Mouse (Mus musculus) right cerebral cortex, postnatal 36 days (tissue): Measurements from ENCODE around the gene Fkrp.

Experiments
- DNase-seq, 2 experiments: peaks; one replicate each; pipeline ENCODE4 v3.0.0; 2022; ENCODE audit warnings: low spot score in 2 of 2, mixed read lengths in 1 of 2

The Fkrp gene

DNA sequence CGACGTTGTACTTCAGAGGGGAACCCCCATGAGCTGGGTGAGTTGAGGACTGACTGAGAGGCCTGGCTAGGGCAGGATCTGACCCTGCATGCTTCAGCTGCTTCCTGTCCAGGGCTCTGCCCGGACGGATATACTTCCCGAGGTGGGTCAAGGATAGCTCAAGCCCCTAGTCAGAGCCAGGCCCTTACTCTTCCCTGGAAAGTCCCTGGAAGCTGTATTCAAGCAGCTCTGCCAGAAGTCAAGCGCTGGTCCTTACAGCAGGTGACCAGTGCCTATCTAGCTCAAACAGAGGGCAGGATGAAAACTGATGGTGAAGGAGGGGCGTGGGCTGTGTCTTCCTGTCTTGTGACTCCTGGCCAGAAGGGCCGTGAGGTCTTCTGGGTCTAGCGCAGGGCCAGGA is 13.9 kb upstream of the Fkrp start:
- DNase-seq = no peak

DNA sequence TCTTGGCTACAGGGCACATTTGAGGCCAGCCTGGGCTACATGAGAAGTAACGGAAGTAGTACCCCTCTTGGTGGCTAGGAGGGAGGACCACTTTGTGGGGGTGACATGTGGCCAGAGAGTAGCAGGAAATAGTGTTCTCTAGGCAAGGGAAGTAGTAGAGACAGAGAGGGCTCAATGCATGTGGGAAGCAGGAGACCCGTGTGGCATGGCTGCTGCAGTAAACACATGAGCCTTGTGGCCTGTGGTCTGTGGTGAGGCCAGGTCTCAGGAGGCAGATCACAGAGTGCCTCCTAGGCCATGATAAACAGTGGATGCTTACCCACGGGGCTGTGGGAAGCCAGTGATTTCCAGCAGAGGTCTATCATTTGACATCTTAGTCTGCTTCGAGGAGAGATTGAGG is 10.7 kb upstream of the Fkrp start:
- DNase-seq = no peak

DNA sequence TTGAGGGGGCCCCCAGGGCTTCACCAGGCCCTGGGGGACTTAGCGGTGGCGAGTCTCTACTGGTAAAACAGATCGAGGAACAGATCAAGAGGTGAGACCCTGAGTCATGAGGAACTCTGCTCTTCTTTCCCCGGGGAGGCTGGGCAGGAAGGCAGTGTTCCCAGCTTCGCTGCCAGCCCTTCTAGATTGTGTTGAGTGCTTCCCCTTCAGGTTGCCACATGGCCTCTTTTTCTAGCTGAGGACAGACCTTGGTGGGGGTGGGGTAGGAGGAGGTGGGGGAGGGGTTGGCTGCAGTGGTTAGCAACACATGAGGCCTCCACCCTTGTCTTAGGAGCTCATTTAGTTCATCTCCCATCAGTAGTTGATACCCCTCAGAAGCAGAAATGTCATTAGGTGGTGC is 10.0 kb upstream of the Fkrp start:
- no peak for DNase-seq

DNA sequence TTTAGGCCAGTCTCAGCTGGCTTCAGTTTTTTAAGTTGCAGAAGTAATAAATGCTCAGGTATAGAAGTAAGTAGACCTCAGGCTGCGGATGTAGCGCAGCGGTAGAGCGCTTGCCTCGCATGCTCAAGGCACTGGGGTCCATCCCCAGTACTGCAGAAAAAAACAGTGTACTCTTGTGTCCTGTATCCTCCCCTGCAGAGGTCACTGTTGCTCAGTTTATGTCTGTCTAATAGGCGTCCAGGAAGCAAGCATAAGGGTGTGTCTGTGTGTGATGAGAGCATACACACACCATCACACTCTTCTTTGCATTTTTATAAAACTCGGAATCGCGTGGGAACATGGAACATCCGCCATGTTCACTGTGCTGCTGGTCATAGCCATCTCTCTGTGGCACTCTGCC is 9.3 kb upstream of the Fkrp start:
- no peak for DNase-seq

DNA sequence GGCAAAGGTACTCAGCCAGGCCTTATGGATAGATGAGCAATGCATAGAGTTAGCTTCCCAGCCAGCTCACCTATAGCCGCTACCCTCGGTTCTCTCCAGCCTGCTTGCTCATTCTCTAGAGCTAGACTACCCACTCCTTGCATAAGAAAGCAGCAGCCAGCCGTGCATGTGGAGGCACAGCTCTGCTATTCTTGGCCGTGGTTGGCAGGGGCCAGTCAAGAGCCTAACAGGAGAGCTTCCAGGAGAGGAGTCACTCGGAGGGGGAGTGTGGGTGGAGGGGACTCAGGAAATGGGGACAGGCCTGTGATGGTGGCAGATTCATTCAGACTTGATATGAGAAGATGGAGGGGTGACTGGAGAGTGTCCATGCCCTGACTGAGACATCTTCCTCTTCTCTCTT is 7.2 kb upstream of the Fkrp start:
- DNase-seq = peak; percentile 86 to 95

DNA sequence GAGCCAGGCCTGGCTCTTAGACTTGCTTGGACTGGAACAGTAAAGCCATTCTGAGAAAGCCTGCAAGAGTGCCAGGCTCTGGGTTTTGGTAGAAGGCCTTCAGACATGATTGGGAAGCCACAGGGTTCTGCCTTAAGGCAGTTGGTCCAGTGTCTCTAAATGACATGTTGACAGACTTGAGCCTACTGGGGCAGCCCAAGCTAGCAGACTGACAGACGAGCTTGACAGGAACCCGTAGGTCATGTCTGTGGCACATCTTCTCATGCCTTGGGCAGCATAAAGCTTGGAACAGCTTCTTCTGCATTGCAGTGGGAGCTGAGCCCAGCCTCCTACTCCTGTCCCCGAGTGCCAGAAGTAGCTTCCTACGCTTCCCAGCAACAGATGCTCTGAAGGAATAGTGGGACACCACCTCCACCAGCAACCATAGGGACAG is 5.2 kb upstream of the Fkrp start:
- peak; percentile 80 to 89 for DNase-seq

DNA sequence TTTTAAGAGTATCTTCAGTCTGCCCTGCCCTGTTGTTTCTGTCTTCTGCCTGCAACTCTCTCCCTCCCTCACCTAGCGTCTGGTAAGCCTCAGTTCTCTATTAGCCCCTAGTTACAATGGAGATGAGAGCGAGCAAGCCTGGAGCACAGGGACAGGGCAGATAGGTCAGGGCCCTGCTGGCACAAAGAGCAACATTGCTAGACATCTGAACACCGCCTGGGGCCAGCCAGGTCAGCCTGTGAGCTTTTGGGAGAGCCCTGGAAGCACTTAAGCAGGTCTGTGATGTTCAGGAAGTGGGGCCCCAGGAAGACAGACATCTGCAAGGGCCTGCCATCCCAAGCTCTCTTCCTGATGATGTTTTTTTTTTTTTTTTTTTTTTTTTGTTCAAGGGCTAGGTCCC is 4.6 kb upstream of the Fkrp start:
- DNase-seq = no peak

DNA sequence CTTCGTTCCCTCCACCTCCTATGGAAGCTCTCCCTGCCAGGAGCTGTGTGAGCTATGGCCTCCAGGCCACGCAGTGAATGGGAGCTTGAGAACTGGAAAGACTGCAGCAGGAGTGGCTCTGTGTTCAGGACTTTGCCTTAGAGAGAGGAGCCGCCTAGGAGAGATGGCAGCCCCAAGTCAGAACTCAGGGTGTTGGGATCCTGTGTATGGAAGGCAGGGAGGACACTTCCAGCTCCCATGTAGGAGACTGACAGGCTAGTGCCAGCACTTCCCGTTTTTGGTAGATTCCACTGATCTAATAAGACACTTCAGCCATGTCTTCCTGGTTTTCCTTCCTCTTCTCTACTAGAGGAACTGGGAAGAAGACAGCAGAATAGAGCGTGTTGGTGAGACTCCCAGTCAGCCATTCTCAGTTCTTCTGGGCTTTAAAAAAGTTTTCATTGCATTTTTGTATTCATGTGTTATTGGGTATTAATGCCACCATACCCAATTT is 3.8 kb upstream of the Fkrp start:
- DNase-seq = no peak

DNA sequence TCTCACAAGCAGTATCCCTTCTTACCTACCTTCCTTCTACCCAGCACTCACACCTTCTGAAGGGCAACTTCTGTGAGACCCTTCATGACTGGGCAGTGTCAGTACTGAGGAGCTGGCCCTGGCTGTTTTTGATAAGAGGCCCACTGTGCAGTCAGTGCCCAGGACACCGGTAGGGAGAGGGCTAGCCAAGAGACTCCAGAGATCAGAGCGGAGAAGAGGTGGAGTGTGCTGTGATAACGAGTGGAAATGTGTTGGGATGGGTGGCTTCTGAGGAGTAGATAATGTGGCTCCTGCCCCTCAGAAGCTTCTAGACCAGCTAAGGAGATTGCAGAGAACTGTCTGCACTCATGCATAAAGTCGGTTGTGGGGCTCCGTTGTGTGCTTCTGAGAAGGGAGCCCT is 3.3 kb upstream of the Fkrp start:
- no peak for DNase-seq

DNA sequence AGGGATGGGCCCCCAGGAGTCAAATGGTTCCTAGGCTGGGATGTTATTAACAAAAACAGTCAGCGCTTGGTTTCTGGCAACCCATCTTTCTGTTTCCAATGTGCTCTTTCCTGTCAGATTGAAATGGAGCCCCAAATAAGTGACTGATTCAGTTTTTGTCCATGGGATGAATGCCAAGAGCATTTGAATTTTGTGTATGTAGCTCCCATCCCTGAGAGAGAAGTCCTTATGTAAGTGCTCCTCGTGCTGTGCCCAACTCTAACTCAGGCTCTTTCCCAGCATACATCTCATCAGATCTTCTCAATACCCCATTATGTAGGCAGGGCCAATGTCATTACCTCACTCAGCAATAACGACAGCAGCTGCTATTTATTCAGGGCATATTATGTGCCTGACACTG is 1.2 kb upstream of the Fkrp start:
- DNase-seq = peak in 1 of 2 experiments; percentile 71

DNA sequence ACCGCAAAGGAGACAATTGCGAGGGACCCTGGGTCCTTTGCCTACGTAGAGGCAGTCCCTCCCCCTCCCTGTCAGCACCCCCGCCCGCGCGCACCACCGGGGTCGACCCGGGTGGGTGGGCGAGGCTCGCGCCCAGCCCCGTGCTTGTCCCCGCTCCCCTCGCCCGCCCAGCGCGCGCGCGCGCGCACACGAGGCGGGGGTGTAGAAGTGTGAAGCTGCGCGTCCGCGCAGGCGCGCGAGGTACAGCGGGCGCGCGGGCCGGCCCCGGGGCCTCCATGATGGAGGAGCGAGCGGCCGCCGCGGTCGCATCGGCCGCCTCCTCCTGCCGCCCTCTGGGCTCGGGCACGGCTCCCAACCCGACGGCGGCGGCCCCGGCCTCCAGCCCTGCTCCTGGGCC is 456 bp downstream of the Fkrp start:
- DNase-seq = peak; percentile 66 to 74

DNA sequence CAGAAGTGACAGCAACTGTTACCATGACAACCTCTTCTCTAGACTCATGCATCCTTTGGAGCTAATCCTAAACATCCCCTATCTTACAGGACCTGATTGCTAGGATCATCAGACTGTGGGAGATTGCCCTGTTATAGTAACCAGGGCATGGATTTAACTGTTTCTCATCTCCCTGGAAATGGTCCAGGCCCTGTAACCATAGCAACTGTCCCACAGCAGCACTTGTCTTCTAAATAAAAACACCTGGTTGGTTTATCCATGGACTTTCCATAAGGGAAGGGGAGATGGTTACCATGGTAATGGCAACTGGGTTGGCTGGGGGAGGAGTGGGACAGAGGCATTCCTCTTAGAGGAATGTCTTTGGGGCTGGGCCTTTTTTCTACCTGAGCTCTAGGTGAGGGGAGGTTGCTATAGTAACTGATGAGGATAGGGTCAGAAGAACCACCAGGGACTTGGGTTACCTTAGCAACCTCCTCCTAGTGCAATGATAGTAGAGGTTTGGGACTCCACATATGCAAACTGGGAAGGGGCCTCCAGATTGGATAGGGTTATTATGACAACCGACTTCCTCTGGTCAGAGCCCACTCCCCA is 1.1 kb downstream of the Fkrp start, which contains the start of gene Strn4:
TSS of gene Strn4 (plus strand) at position 539 of the 591 bp plus-strand sequence.
- no peak for DNase-seq

DNA sequence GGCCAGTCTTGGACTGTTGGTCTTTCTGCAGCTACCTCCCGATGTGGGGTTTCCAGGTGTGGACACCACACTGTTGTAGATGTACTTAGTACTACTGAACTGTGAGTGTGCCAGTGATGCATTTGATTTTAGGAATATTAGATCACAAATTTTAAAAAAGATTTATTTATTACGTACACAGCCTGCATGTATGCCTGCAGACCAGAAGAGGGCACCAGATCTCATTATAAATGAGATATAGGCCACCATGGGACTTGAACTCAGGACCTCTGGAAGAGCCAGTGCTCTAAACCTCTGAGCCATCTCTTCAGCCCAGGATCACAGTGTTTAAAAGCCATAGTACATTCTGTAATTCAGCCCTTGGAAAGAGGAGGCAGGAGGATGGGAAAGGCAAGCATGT is 4.0 kb downstream of the Fkrp start:
- DNase-seq = no peak

DNA sequence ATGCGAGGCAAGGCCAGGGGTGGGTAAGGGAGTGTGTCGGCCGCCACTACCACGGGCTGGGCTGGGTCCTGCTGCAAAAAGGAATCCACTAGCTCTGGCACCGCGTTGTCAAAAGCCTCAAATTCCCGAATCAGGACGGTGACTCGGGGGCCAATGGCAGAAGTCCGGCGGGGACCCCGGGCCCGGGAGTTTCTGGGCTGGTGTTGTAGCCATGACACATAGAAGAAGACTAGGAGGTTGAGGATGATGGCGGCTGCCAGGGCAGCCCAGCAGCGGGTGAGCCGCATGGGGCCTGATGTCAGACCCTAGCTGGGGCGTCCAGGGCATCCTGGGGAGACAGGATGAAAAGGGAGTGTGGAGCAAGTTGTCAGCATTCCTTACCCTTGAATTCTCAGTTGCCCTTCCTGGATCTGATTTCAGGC is 4.9 kb downstream of the Fkrp start:
- no peak for DNase-seq

DNA sequence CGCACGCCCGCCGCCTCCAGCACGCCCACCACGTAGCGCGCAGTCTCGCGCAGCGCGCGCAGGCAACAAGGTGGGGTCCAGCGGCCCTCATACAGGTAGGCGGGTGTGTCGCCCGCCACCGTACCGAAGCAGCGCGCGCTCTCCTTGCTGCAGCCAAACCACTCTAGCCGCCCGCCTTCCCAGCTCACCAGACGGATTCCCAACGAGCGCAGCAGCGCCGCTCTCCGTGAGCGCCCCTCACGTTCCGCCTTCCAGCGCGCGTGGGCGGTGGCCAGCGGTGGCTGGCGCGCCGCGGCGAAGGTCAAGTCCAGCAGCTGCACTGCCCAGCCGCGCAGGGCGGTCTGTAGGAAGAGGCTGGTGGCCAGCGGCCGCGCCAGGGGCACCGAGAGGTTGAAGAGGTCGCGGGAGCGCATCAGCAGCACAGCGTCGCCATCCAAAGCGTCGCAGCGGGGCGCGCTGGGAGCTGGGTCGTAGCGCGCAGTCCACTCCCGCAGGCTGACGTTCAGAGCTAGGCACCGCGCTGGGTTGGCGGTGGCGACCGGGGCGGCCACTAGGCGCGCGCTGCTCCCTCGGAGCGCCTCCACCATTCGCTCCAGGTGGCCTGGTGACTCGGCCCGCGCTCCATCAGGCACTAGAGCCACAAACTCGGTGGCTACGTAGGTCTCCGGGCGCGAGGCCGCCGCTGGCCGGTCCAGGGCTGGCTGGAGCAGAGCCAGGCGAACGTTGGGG is 5.4 kb downstream of the Fkrp start:
- peak; percentile 59 to 63 for DNase-seq

DNA sequence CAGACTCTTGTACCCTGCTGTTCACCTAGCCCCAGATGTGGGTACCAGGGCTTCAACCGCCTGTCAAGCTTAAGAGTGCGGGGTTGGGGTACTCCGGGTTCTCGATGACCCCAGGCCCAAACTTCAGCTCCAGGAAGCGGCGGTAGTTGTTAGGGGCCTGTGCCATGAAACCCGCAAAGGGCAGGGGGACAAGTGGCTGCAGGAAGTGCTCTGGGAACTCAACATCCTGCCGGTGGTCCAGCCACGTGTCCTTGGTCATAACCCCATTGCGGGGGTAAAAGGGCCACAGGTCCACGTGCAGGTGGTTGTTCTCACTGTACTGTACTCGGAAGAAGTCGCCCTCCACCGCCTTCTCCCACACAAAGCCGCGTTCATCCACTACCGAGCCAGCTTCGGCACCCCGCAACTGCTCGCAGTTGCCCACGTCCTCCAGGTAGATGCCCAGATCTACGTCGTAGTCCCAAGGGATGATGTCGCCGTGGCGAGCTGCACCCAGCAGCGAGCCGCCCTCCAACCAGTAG is 6.1 kb downstream of the Fkrp start:
- no peak for DNase-seq

DNA sequence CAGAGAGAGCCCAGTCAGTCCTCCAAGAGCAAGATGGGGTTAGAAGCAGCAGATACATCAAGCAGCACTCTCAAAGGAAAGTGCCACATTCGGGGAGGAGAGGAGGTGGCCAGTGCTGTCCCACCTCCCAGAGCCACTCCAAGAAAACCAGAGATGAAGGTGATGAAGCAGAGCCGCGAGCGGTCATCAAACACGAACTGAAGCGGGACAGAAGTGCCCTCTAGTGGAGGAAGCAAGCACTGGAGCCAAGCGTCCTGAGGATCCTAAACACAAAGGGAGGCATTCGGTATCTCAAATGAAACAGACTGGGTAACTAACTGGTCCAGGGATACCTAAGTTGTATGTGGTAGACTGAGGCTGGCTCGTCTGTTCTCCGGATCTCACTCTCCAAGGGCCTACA is 6.8 kb downstream of the Fkrp start:
- peak; percentile 68 to 71 for DNase-seq

DNA sequence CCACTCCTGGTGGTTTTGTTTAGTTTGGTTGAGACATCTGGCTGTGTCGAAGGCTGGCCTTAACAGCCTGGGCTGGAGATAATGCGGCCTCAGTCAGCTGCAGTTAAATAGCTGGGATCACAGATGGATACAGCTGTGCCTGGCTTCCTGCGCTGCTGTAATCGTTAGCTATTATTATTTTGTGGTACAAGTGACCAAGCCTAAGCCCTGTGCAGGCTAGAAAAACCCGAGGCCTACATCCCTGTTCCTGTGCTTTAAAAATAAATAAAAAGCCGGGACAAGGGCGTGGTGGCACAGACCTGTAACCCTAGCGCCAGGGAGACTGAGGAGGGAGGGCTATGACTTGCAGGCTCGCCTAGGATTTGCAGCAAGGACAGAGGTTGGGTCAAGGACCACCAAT is 7.9 kb downstream of the Fkrp start:
- no peak for DNase-seq

DNA sequence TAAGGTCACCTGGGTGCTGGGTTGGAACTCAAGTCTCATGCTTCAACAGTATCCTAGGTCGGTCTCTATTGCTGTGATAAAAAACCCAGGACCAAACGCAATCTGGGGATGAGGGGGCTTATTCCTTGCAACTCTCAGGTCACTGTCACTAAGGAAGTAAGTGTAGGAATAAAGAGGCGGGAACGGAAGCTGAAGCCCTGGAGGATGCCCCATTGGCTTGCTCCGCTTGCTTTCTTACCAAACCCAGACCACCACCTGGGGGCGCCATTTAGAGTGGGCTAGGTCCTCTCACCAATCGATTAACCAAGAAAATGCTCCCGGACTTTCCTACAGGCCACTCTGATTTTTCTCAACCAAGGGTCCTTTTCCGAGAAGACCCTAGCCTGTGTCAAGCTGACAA is 8.6 kb downstream of the Fkrp start:
- no peak for DNase-seq

DNA sequence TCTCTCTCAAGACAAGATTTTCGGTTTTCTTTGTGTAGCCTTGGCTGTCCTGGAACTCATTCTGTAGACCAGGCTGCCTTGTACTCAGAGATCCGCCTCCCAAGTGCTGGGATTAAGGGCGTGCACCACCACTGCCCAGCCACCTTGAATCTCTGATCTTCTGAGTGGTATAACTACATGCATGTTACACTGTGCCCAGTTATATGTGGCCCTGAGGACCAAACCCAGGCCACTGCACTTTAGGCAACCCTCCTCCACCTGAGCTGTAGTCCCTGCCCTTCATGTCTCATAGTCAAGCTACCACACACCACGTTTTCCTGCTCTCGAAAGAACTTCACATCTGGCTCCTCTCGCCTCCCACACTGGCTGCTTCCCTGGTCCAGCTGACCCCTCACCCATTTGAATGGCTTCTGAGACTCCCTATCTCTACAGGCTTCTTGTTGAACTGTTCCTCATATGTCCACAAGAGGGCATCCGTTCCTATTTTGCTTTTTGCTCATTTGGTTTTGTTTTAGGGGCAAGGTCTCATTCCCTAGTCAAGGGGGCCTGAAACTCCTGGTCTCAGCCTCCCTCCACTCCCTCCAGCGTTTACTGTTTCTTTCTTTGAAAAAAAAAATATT is 12.0 kb downstream of the Fkrp start:
- DNase-seq = no peak

DNA sequence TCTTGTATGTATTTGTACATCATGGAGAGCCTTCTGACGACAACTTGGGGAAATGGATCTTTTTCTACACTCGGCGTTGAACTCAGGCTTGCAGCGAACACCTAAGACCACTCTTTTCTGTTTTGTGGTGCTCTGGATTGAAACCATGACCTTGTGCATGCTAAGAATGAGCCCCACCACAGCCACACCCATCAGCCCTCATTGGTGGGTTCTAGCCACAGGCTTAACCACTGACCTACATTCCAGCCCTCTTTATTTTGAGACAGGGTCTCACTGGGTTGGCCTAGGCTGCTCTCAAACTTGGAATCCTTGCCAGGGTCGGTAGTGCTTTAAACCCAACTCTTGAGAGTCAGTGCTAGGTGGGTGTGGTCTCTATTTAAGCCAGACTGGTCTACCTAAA is 21.6 kb downstream of the Fkrp start:
- no peak for DNase-seq

DNA sequence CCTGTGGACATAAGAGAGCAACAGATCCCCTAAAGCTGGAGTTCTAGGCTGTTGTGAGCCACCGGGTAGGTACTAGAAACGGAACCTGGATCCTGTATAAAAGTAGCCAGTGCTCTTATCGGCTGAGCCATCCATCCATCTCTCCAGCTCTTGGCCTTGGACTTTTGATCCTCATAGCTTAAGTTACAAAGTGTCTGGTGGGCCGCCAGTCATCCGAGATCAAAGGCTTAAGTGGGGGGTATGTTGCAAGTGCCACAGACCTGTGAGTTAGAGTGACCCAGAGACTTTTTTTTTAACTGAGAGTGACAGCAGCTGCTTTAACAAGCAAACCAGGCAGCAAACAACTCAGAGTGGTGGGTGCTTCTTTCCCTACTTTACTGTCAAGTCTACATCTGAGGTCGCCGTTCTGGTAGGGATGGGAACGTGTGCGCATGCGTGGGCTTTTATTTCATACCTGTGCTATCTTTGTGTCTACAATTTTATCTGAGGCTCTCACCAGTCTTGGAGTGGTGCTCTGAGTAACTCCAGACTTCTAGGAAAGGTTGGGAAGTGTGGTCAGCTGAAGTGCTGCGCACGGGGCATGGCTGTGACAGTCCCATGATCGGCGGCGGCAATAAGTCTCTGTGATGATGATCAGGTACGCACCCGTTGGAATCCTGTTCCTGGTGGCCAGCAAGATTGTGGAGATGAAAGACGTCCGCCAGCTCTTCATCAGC is 23.4 kb downstream of the Fkrp start:
- DNase-seq = no peak
